Mouse (Mus musculus): Measurements from ENCODE around the gene Ube2v1. TPM values are rescaled to one million over a fixed set of nuclear protein-coding genes. Genes with fewer than 3 reads are reported as not detected.

The Ube2v1 gene
- polyA plus RNA-seq, 1 experiment from 2014 or later: 184 TPM

- 72% methylated on average over 18 of the region's 18 CpGs for WGBS
- no peaks in the 10 kb centered on the region for H3K36me3 ChIP-seq (ENCODE audit: insufficient read depth, low read length)
Measured at GRCm38 (mm10) chr2:167571442-167572220, 60.3 kb downstream of the Ube2v1 start.

GRCm38 (mm10) chr2:167570815-167571214, 61.1 kb downstream of the Ube2v1 start:
- Histone ChIP-seq H3K36me3 (ENCODE audit: insufficient read depth, low read length) (no peaks in the 10 kb centered on the region), H3K4me1 (ENCODE audit: insufficient read depth, low read depth, low read length) (peaks cover 7% of the 10 kb centered on the region; the same call in 1 of the 2 replicates), H3K9me3 (ENCODE audit: low read length) (no peaks in the 10 kb centered on the region), H3K9ac (replicated peaks; ENCODE audit: low read depth) (no peak overlapping the region), H3K27ac (ENCODE audit: low read length) (peak overlapping the region; percentile 79), H3K27me3 (replicated peaks; ENCODE audit: insufficient read depth, low read length) (no peaks in the 10 kb centered on the region), H3K4me2 (replicated peaks; ENCODE audit: low read depth, low read length) (no peak overlapping the region), H3K4me3 (ENCODE audit: low read depth, low read length) (no peak overlapping the region)
- WGBS: 77% methylated on average over 6 of the region's 6 CpGs
- TF ChIP-seq CTCF (IDR thresholded peaks at IDR 0.05) (no peak), EP300 (IDR thresholded peaks at IDR 0.05) (no peak)
- ATAC-seq: no peak
- no peak for DNase-seq (ENCODE audit: low spot score)

More at GRCm38 (mm10) chr2:167571442-167572220, 60.3 kb downstream of the Ube2v1 start:
- Histone ChIP-seq H3K4me3 (ENCODE audit: low read depth, low read length) (no peak overlapping the region), H3K4me2 (replicated peaks; ENCODE audit: low read depth, low read length) (no peak overlapping the region), H3K27me3 (replicated peaks; ENCODE audit: insufficient read depth, low read length) (no peaks in the 10 kb centered on the region), H3K27ac (ENCODE audit: low read length) (peak overlapping the region; percentile 79; the same call in 1 of the 2 replicates), H3K9ac (replicated peaks; ENCODE audit: low read depth) (no peak overlapping the region), H3K4me1 (ENCODE audit: insufficient read depth, low read depth, low read length) (peaks cover 7% of the 10 kb centered on the region; the same call in 1 of the 2 replicates), H3K9me3 (ENCODE audit: low read length) (no peaks in the 10 kb centered on the region)
- DNase-seq (ENCODE audit: low spot score): peak; percentile 41
- ATAC-seq: no peak
- TF ChIP-seq CTCF (IDR thresholded peaks at IDR 0.05): no peak
- TF ChIP-seq EP300 (IDR thresholded peaks at IDR 0.05): no peak

GRCm38 (mm10) chr2:167569934-167570651, 61.8 kb downstream of the Ube2v1 start:
- H3K4me3 ChIP-seq (ENCODE audit: low read depth, low read length): no peak overlapping the region
- DNase-seq (ENCODE audit: low spot score) (peak; percentile 89), ATAC-seq (peak; percentile 81)
- H3K9ac ChIP-seq (replicated peaks; ENCODE audit: low read depth): no peak overlapping the region
- no peaks in the 10 kb centered on the region for H3K9me3 ChIP-seq (ENCODE audit: low read length)
- no peaks in the 10 kb centered on the region for H3K36me3 ChIP-seq (ENCODE audit: insufficient read depth, low read length)
- 26% methylated on average over 13 of the region's 13 CpGs for WGBS
- H3K4me2 ChIP-seq (replicated peaks; ENCODE audit: low read depth, low read length): no peak overlapping the region
- peak overlapping the region; percentile 79 for H3K27ac ChIP-seq (ENCODE audit: low read length)
- TF ChIP-seq CTCF (IDR thresholded peaks at IDR 0.05) (peak; percentile 58), EP300 (IDR thresholded peaks at IDR 0.05) (0 out of 2 replicates have a peak, but pooled peaks have one; percentile 21)
- H3K27me3 ChIP-seq (replicated peaks; ENCODE audit: insufficient read depth, low read length): no peaks in the 10 kb centered on the region
- peaks cover 7% of the 10 kb centered on the region; the same call in 1 of the 2 replicates for H3K4me1 ChIP-seq (ENCODE audit: insufficient read depth, low read depth, low read length)

DNA sequence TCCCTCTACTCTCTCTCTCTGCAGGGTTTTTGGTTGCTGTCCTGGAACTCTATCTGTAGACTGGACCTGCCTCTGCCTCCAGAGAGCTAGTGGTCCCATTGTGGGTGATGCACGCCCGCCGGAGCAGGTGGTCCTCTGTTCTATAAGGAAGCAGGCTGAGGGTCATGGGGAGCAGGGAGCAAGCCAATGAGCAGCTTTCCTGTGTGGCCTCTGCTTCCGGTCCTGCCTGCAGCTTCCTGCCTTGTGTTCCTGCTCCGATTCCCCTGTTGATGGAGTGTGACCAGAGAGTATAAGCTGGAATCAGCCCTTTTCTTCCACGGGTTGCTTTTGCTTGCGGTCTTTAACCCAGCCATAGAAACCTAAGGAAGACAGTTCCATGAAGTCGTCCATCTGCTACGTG, 63.8 kb downstream of the Ube2v1 start:
- H3K9ac ChIP-seq (replicated peaks; ENCODE audit: low read depth): no peak overlapping the region
- no peak for TF ChIP-seq EP300 (IDR thresholded peaks at IDR 0.05)
- TF ChIP-seq CTCF (IDR thresholded peaks at IDR 0.05): no peak
- no peak overlapping the region for H3K4me2 ChIP-seq (replicated peaks; ENCODE audit: low read depth, low read length)
- H3K4me1 ChIP-seq (ENCODE audit: insufficient read depth, low read depth, low read length): peaks cover 9% of the 10 kb centered on the region; the same call in 1 of the 2 replicates
- WGBS: 60% methylated on average over 9 of the region's 9 CpGs
- ATAC-seq (no peak), DNase-seq (ENCODE audit: low spot score) (no peak)
- H3K36me3 ChIP-seq (ENCODE audit: insufficient read depth, low read length): no peaks in the 10 kb centered on the region
- no peak overlapping the region for H3K4me3 ChIP-seq (ENCODE audit: low read depth, low read length)
- no peaks in the 10 kb centered on the region for H3K9me3 ChIP-seq (ENCODE audit: low read length)
- H3K27me3 ChIP-seq (replicated peaks; ENCODE audit: insufficient read depth, low read length): no peaks in the 10 kb centered on the region
- peak overlapping the region; percentile 20; the same call in 1 of the 2 replicates for H3K27ac ChIP-seq (ENCODE audit: low read length)

- peaks cover 9% of the 10 kb centered on the region; the same call in 1 of the 2 replicates for H3K4me1 ChIP-seq (ENCODE audit: insufficient read depth, low read depth, low read length)
- ATAC-seq: no peak
- no peak overlapping the region for H3K4me3 ChIP-seq (ENCODE audit: low read depth, low read length)
Measured at GRCm38 (mm10) chr2:167565682-167566081, 66.2 kb downstream of the Ube2v1 start.

DNA sequence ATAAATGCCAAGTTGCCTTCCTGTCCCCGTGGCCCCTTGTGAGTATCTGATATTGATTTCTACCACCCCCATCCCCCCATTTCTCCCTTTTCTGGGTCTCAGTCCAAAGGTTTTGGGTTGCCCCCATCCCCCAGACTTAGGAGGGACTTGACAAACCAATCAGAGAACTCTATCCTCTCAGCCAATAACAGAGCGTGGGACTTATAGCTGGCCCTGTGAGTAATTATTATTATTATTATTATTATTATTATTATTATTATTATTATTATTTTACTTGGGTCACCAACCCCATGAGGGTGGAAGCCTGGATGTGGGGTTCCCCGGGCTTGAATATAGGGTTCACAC, 66.6 kb downstream of the Ube2v1 start:
- ATAC-seq: no peak
- 61% methylated on average over 3 of the region's 3 CpGs for WGBS

More at GRCm38 (mm10) chr2:167565682-167566081, 66.2 kb downstream of the Ube2v1 start:
- 22% methylated on average over 18 of the region's 19 CpGs for WGBS
- Histone ChIP-seq H3K27ac (ENCODE audit: low read length) (peak overlapping the region; percentile 79), H3K27me3 (replicated peaks; ENCODE audit: insufficient read depth, low read length) (no peaks in the 10 kb centered on the region), H3K4me2 (replicated peaks; ENCODE audit: low read depth, low read length) (peak overlapping the region; percentile 36), H3K9ac (replicated peaks; ENCODE audit: low read depth) (no peak overlapping the region), H3K9me3 (ENCODE audit: low read length) (no peaks in the 10 kb centered on the region), H3K36me3 (ENCODE audit: insufficient read depth, low read length) (no peaks in the 10 kb centered on the region)
- TF ChIP-seq EP300 (IDR thresholded peaks at IDR 0.05) (no peak), CTCF (IDR thresholded peaks at IDR 0.05) (no peak)
- peak; percentile 41 for DNase-seq (ENCODE audit: low spot score)

More for the DNA sequence above, 66.6 kb downstream of the Ube2v1 start:
- Histone ChIP-seq H3K4me3 (ENCODE audit: low read depth, low read length) (no peak overlapping the region), H3K27ac (ENCODE audit: low read length) (peak overlapping the region; percentile 79), H3K9me3 (ENCODE audit: low read length) (no peaks in the 10 kb centered on the region), H3K4me2 (replicated peaks; ENCODE audit: low read depth, low read length) (peak overlapping the region; percentile 36), H3K36me3 (ENCODE audit: insufficient read depth, low read length) (no peaks in the 10 kb centered on the region), H3K9ac (replicated peaks; ENCODE audit: low read depth) (no peak overlapping the region), H3K4me1 (ENCODE audit: insufficient read depth, low read depth, low read length) (peaks cover 7% of the 10 kb centered on the region; the same call in 1 of the 2 replicates), H3K27me3 (replicated peaks; ENCODE audit: insufficient read depth, low read length) (no peaks in the 10 kb centered on the region)
- TF ChIP-seq CTCF (IDR thresholded peaks at IDR 0.05) (no peak), EP300 (IDR thresholded peaks at IDR 0.05) (no peak)
- DNase-seq (ENCODE audit: low spot score): no peak
